Mouse (Mus musculus): ENCODE measurements around the gene Foxp4.

The Foxp4 gene

GRCm38 (mm10) chr17:47929431-47929830 is 5.0 kb upstream of the Foxp4 start:
- no peak for DNase-seq (ENCODE audit: low spot score)

GRCm38 (mm10) chr17:47925988-47926387 is 1.5 kb upstream of the Foxp4 start:
- DNase-seq (ENCODE audit: low spot score), result peak; percentile 65

GRCm38 (mm10) chr17:47925340-47925926 is 988 bp upstream of the Foxp4 start:
- no peak for DNase-seq (ENCODE audit: low spot score)

DNA sequence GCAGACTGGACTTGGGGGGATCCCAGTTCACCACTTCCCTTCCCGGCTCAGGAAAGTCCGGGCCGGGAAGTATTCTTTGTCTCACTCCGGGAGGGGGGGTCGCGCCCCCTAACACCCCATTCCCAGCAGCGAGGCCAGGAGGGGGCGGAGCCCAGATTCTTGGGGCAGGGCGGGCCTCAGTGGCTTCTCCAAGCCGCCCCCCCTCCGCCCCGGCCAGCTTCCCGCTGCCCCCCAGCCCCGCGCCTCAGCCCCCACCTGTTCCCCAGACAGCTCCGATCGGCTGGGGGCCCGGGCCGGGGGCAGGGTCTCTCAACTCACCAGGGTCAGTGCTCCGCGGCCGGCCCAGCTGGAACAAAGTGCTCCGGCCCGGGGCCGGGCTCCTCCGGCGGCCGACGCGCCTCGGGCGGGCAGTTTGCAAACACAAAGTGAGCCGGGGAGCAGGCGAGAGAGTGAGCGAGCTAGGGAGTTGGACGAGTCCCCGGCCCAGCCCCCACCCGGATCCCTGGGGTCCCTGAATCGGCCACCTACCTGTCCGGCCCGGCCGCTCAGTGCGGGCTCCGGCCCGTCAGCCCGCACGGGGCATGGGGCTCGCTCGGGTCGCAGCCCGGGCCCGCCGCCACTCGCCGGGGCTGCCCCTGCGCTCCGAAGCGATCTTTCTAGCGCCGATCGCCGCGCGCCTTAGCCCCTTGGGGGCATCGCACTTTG is 615 bp downstream of the Foxp4 start:
- peak; percentile 54 for DNase-seq (ENCODE audit: low spot score)

DNA sequence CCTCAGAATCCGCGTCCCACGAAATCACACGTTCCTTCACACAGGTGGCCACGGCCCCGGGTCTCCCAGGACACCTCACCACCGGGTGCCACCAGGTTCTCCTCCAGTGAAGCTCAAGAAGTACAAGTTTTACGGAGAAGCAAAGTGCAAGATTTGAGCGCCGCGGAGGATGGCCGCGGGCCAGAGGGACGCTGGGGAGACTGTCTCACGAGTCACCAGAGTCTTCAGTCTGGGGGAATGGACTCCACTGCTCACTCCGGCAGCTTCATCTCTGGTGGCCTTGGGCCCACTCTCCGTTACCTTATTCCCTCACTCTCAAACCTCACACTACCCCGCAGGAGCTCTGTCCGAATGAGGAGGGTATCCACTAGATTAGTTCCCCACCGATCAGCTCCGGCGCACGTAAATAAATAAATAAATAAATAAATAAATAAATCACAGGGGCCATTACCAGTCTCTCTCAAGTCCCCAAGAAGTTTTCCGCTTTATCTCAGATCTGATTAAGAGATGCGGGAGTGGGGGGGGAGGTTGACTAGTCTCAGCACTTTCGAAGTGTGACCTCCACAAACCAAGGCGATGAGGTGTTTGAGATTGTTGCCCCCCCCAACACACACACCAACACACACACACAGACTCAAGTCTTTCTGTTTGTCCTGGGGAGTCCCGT is 1.3 kb downstream of the Foxp4 start:
- DNase-seq (ENCODE audit: low spot score), result peak; percentile 37

DNA sequence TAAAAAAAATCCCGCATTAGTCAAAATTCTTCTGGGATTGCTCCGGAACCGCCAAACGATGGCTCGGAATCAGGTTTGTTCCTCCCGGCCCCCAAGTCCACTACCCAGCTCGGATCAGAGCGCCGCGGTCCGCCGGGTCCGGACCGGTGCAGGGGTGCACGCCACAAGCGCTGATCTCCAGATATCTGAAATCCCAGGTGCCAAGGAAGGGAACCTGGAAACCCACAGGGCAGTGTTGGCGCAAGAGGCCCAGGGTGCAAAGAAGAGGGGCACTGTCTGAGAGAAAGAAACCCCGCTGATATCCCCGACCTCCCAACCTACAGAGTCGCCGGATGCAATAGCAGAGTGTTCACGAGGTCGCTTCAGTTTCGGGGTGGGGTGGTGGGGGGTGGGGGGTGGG is 1.9 kb downstream of the Foxp4 start:
- no peak for DNase-seq (ENCODE audit: low spot score)

DNA sequence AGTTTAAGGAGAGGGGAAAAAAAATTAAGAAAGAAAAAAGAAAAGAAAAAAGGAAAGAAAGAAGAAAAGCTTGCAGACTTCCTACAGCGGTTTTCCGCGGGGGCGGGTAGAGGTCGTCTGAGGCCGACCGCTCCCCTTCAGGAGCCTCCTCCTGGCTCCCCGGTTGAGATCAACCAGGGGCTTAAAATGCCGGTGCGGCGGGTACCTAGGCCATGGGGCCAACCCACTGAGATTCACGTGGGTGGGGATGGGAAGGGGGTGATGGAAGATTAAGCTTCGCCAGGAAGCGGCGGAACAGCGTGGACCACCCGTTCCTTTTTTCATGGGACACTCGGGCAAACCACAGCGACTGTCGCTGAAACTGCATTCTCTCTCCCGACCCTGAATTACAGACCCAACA is 2.3 kb downstream of the Foxp4 start:
- no peak for DNase-seq (ENCODE audit: low spot score)

DNA sequence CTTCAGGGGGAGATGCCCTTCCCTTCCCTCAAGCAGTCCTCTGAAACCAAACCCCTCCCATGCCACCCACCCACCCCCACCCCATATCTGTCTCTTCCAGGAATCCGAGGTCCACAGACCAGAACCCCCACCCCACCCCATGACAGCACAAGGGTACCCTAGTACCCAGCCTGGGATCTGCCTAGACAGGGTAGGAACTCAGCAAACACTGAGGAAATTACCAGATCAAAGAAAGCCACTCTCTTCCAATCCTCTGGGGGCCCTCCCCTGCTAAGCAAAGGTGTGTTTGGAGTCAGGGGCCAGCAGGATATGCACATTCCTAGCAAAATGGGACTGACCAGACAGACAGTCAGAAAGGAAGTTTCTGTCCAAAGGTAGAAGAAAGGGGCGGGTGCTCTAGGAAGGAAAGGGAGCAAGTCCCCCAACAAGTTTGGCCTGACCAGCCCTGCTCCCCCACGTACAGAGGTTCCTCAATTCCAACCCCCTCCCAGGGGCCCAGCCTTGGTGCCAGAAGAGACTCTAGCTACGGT is 3.2 kb downstream of the Foxp4 start:
- DNase-seq (ENCODE audit: low spot score), result no peak

- DNase-seq (ENCODE audit: low spot score), result no peak
These were observed 4.6 kb downstream of the Foxp4 start for GRCm38 (mm10) chr17:47919826-47920225.

DNA sequence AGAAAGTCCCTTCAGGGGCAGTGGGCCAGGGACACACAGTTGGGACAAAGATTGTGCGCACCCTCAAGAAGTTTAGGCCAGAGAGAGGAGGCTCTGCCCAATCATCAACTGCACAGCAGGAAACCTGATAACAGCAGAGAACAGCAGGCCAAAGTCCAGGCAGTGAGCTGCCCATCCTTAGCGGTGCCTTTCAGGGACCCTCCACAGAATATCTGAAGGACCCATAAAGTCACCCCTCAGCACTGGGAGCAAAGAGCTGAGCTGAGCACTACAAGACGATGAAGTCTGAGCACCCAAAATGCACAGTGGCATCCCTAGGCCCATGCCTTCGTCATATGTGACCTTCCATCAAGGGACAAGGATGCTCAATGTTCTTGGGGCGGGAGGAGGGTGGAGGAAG is 6.5 kb downstream of the Foxp4 start:
- no peak for DNase-seq (ENCODE audit: low spot score)

- DNase-seq (ENCODE audit: low spot score), result no peak
These were observed 7.2 kb downstream of the Foxp4 start for GRCm38 (mm10) chr17:47917212-47917611.

- no peak for DNase-seq (ENCODE audit: low spot score)
These were observed 9.7 kb downstream of the Foxp4 start for GRCm38 (mm10) chr17:47914676-47915219.

GRCm38 (mm10) chr17:47909091-47910001 is 15.1 kb downstream of the Foxp4 start:
- DNase-seq (ENCODE audit: low spot score), result peak; percentile 82

DNA sequence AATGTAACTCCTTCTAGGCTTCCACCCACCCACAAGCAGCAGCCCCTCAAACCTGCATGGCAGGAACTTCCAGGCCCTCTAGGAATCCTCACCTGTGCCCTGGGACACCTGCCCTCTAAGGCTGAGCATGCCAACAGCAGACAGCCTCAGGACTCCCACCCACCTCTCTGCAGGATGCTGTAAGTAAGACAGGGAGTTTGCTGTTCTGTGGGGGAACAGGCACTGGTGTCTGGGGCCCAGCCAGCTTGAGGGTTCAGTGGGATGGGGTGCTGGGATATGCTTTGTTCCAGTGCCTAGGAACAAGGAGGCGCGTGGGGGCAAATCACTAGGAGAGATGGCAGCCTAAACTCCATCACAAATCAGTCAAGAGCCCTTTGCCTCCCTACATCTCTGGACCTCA is 16.4 kb downstream of the Foxp4 start:
- no peak for DNase-seq (ENCODE audit: low spot score)

DNA sequence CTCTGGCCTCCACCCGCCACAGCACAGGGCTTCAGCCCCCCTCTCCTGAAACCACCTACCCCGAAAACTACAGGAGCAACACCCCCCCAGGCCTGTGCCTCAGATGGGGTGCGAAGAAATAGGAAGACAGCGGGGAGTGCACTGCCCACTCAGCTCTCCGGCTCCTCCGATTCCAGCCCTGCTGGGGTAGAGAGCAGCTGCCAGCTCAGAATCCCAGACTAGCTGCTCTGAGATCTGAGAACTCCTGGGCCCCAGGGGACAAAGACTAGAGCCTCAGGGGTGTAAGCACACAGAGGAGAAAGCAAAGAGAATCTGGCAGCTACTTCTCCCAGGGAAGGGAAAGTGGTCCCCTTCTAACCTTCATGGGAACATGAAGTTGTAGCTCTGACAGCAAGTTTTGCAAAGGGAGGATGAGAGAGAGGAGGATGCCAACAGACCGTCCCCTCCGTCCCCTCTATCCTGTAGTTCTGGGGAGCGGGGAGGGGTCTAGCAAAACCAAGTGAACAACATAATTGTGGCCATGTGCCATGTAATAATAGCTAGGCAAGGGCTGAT is 17.0 kb downstream of the Foxp4 start:
- peak; percentile 49 for DNase-seq (ENCODE audit: low spot score)

DNA sequence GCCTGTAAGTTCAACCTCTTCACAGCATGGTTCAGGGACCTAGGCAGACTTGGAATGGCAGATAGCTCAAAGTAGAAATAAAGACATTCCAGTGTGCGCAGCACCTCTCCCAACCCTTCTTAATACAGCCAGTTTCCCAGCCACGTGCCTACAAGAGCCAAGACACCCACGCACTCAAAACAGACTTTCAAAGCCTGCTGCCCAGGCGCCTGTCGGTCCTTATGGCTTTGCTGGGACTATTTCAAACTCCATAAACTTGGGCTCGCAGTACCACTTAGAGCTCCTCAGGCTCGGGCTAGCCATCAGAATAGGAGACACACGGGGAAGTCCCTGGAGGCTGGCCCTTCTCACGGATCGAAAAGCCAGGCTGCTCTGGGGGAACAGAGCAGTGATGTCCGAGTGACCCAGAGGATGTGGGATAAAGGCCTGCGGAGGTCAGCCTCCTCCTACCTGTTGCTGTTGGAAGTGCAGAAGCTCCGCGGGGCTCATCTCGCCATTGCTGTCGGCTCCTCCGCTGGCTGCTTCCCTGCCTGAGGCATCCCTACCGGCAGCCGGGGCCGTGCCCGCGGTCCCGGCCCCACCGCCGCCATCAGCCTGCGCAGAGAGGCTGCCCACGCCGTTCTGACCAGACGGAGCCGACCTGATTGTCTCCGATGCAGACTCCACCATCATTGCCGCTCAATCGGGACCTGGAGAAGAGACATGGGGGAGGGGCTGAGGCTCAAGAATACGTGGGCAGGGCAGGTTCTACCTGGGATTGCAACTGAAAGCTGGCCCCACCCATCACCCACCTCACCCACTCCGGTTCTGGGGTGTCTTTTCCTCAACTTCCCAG is 20.4 kb downstream of the Foxp4 start:
- peak; percentile 50 for DNase-seq (ENCODE audit: low spot score)

- peak; percentile 63 for DNase-seq (ENCODE audit: low spot score)
These were observed 22.7 kb downstream of the Foxp4 start for GRCm38 (mm10) chr17:47901782-47902181.

- DNase-seq (ENCODE audit: low spot score), result no peak
These were observed 23.7 kb downstream of the Foxp4 start for GRCm38 (mm10) chr17:47900716-47901115.

DNA sequence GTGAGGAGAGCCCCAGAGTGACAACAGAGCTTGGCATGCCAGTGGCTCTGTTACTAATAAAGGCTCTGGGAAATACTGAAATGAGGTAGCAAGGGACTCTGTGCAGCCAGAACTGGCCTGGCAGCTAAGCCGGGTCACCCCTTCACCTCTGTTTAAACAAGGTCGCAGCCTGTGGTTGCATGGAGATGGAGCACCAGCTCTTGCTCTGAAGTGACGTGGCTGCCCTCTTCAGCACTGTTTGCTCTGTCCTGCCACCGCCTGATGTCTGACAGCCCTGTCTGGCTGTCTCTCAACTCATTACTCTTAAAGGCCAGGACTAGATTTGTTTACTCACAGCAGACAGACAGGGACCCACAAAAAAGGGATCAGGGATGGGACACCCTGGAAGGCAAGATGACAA is 25.3 kb downstream of the Foxp4 start:
- peak; percentile 77 for DNase-seq (ENCODE audit: low spot score)

DNA sequence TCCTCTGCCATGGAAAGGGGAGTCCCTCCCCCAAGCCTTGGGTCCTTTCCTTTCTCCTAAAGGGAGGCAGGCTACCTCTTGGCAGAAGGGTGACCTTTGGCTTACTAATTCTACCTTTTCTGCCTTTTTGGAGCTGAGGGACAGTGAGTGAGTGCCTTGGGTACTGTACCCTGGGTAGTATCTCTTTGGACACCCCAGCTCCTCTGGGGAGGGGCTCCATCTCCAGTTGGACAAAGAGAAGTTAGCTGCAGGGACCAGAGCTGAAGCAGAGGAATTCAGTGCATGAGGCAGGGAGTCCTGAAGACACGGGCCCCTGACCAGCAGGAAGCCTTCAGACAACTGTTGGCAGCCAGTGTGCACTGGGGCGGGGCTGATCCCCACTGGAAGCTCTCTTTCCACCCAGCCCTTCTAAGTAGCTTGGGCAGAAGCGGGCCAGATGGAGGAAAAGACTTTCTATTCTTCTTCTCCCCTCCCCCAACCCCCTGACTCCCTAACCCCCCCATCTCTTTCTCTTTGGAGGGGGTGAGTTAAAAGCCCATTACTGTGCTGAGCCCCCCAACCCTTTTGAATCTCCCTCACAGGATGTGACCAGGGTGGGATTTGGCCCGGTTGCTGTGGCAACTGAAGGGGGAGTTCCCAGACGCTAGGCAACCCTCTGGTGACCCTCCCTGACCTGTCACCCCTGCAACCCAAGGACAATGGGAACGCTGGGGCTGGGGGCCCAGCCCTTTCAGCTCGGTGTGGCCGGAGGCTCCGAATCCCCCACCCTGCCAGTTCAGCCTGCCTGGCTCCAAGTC is 26.3 kb downstream of the Foxp4 start:
- peak; percentile 95 for DNase-seq (ENCODE audit: low spot score)

Measured in embryo, embryonic 10 days (tissue).